Mouse (Mus musculus) left cerebral cortex, postnatal 25 days (tissue): ENCODE results near the gene Myof. TPM values are rescaled to one million over a fixed set of nuclear protein-coding genes. Genes with fewer than 3 reads are reported as not detected.
A peak's percentile ranks its signal among the peaks of the same experiment; 100 is the strongest.

Experiments
- DNase-seq, 2 experiments: peaks; one replicate each; pipeline ENCODE4 v3.0.0; 2022; ENCODE audit warnings: low spot score in 2 of 2, mixed read lengths in 1 of 2
- intact Hi-C: fragments of 180-260 bp; cut with DNase I; formaldehyde crosslinking; loops from one replicate; pipeline ENCODE4 v1.15.1; 2025
- total RNA-seq, 2 experiments: library from RNA; stranded (reverse); gene quantifications; 2 replicates each; pipeline ENCODE4 v1.2.3; 2021

Myof gene
- total RNA-seq, 2 experiments from 2014 or later = 5.6 to 5.7 TPM

GRCm38 (mm10) chr19:38015180-38015872 lies 28.1 kb downstream of the Myof start:
- peak; percentile 74 to 90 for DNase-seq
- intact Hi-C loops = no loop called here

- DNase-seq = no peak
- intact Hi-C loops = no loop called here
Measured at GRCm38 (mm10) chr19:38014443-38014842, 28.9 kb downstream of the Myof start.

- intact Hi-C loops = no loop called here
- DNase-seq = no peak
Measured at GRCm38 (mm10) chr19:38011379-38011778, 32.0 kb downstream of the Myof start.

- intact Hi-C loops = no loop called here
- no peak for DNase-seq
Measured at GRCm38 (mm10) chr19:38004809-38005380, 38.5 kb downstream of the Myof start.

- no peak for DNase-seq
- intact Hi-C loops = no loop called here
Measured at GRCm38 (mm10) chr19:38003671-38004521, 39.5 kb downstream of the Myof start.

- DNase-seq = no peak
- intact Hi-C loops = no loop called here
Measured at GRCm38 (mm10) chr19:38002816-38003215, 40.6 kb downstream of the Myof start.

GRCm38 (mm10) chr19:38000990-38001389 lies 42.4 kb downstream of the Myof start:
- DNase-seq = no peak
- intact Hi-C loops = no loop called here

GRCm38 (mm10) chr19:37999941-38000340 lies 43.4 kb downstream of the Myof start:
- intact Hi-C loops = no loop called here
- DNase-seq = no peak

GRCm38 (mm10) chr19:37994301-37994700 lies 49.1 kb downstream of the Myof start:
- no peak for DNase-seq
- intact Hi-C loops = no loop called here

GRCm38 (mm10) chr19:37992184-37992554 lies 51.2 kb downstream of the Myof start:
- intact Hi-C loops = no loop called here
- no peak for DNase-seq

GRCm38 (mm10) chr19:37991399-37992183 lies 51.8 kb downstream of the Myof start:
- peak; percentile 80 to 96 for DNase-seq
- intact Hi-C loops = loop anchor here (1.0 kb wide), 1 partner anchor 21 kb away; no protein-coding TSS in a partner anchor

- no peak for DNase-seq
- intact Hi-C loops = no loop called here
Measured at GRCm38 (mm10) chr19:37989971-37990370, 53.4 kb downstream of the Myof start.

GRCm38 (mm10) chr19:37988156-37988555 lies 55.2 kb downstream of the Myof start:
- DNase-seq = peak in 1 of 2 experiments; percentile 29
- intact Hi-C loops = no loop called here

GRCm38 (mm10) chr19:37985730-37986129 lies 57.6 kb downstream of the Myof start:
- intact Hi-C loops = no loop called here
- DNase-seq = no peak

GRCm38 (mm10) chr19:37975951-37976350 lies 67.4 kb downstream of the Myof start:
- DNase-seq = no peak
- intact Hi-C loops = no loop called here

GRCm38 (mm10) chr19:37970571-37970970 lies 72.8 kb downstream of the Myof start:
- no peak for DNase-seq
- intact Hi-C loops = loop anchor here (1.0 kb wide), 1 partner anchor 21 kb away; no protein-coding TSS in a partner anchor

GRCm38 (mm10) chr19:37970004-37970403 lies 73.4 kb downstream of the Myof start:
- no peak for DNase-seq
- intact Hi-C loops = loop anchor here (1.0 kb wide), 1 partner anchor 21 kb away; no protein-coding TSS in a partner anchor

- intact Hi-C loops = no loop called here
- DNase-seq = no peak
Measured at GRCm38 (mm10) chr19:37965828-37966227, 77.5 kb downstream of the Myof start.

- intact Hi-C loops = no loop called here
- DNase-seq = no peak
Measured at GRCm38 (mm10) chr19:37963421-37963820, 80.0 kb downstream of the Myof start.

- no peak for DNase-seq
- intact Hi-C loops = no loop called here
Measured at GRCm38 (mm10) chr19:37960791-37961190, 82.6 kb downstream of the Myof start.
